Mouse (Mus musculus) midbrain, postnatal 0 days (tissue): ENCODE measurements around the gene Nubp2. TPM values are rescaled to one million over a fixed set of nuclear protein-coding genes. Genes with fewer than 3 reads are reported as not detected.
A peak's percentile ranks its signal among the peaks of the same experiment; 100 is the strongest.

Source experiments
- ATAC-seq: fragments of 200-750 bp; cut with Nextera tagmentation; 2 replicates; pipeline ENCODE4 v1.8.0; 2017; ENCODE audit warnings: moderate number of reproducible peaks, mild to moderate bottlenecking, moderate TSS enrichment, moderate library complexity; ENCODE audit not compliant: low FRiP score
- DNase-seq: peaks from one replicate; pipeline ENCODE4 v3.0.0-alpha.2; 2015; ENCODE audit warnings: low spot score
- H3K27ac ChIP-seq: fragments of 300-500 bp; sonication (generic); 2 replicates; pipeline ENCODE4 v1.5.1; 2014; ENCODE audit warnings: low read depth, mild to moderate bottlenecking, low read length, mixed read lengths
- H3K27me3 ChIP-seq: fragments of 300-500 bp; sonication (generic); 2 replicates; pipeline ENCODE4 v1.6.1; 2014; ENCODE audit warnings: low read length, control low read depth, mixed read lengths; ENCODE audit not compliant: insufficient read depth
- H3K36me3 ChIP-seq: fragments of 300-500 bp; sonication (generic); 2 replicates; pipeline ENCODE4 v1.6.1; 2014; ENCODE audit warnings: low read length, control low read depth, mixed read lengths; ENCODE audit not compliant: insufficient read depth
- H3K4me1 ChIP-seq: fragments of 300-500 bp; sonication (generic); 2 replicates; pipeline ENCODE4 v1.6.1; 2014; ENCODE audit warnings: mild to moderate bottlenecking, control low read depth, antibody characterized with exemption, low read length, mixed read lengths; ENCODE audit not compliant: insufficient read depth
- H3K4me2 ChIP-seq: fragments of 300-500 bp; sonication (generic); 2 replicates; pipeline ENCODE4 v1.6.1; 2014; ENCODE audit warnings: low read depth, mild to moderate bottlenecking, low read length, mixed read lengths; ENCODE audit not compliant: poor library complexity, severe bottlenecking
- H3K4me3 ChIP-seq: fragments of 300-500 bp; sonication (generic); 2 replicates; pipeline ENCODE4 v1.5.1; 2014; ENCODE audit warnings: low read depth, mild to moderate bottlenecking, low read length, moderate library complexity
- H3K9ac ChIP-seq: fragments of 300-500 bp; sonication (generic); replicated peaks from 2 replicates; pipeline ENCODE4 v1.6.1; 2014; ENCODE audit warnings: mild to moderate bottlenecking, low read length, moderate library complexity, mixed read lengths; ENCODE audit not compliant: poor library complexity, severe bottlenecking
- H3K9me3 ChIP-seq: fragments of 300-500 bp; sonication (generic); 2 replicates; pipeline ENCODE4 v1.6.1; 2016; ENCODE audit warnings: low read length, control low read depth
- CTCF ChIP-seq: IDR thresholded peaks from 2 replicates; pipeline ENCODE4 v1.5.1; 2016; ENCODE audit warnings: antibody characterized with exemption, mild to moderate bottlenecking
- WGBS: fragments of 180-500 bp; shearing (Covaris S2); extraction: QIAGEN DNeasy Blood & Tissue Kit; methylation state at CpG from one replicate; pipeline ENCODE4 v1.1.7; 2014; 5-methylcytosine and 5-hydroxymethylcytosine counted together
- polyA plus RNA-seq: library from polyadenylated mRNA; unstranded; fragments of >200 nt; fragmentation: Nextera tagmentation; extraction: Ambion mirVana; gene quantifications from 2 replicates; pipeline ENCODE4 v1.2.1, GENCODE M21; 2015
- total RNA-seq: library from RNA; depleted of rRNA; stranded (reverse); fragments of >200 nt; gene quantifications from 2 replicates; pipeline ENCODE4 v1.2.3, GENCODE M21; 2014

The Nubp2 gene
- total and polyA plus RNA-seq, 2 experiments from 2014 or later = 55.8 to 60.2 TPM

DNA sequence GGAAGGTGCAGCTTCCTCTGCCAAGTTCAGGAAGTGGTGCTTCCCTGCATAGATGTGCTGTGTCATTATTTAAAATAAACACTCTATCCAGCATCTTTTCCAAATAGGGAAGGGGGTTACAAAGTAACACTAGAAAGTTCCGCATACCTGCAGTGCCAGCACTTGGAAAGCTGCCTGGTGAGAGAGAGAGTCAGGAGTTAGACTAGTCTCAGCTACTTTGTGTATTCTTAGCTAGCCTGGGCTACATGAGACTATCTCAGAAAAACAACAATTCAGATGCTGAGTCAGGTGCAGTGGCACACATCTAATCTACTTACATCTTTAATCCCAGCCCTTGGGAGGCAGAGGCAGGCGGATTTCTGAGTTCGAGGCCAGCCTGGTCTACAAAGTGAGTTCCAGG is 24.4 kb downstream of the Nubp2 start:
- no peak for TF ChIP-seq CTCF
- Histone ChIP-seq H3K27me3 (no peaks in the 10 kb centered on the region), H3K9me3 (no peaks in the 10 kb centered on the region), H3K36me3 (peaks cover 55% of the 10 kb centered on the region), H3K4me2 (no peak overlapping the region), H3K4me3 (no peak overlapping the region), H3K9ac (no peak overlapping the region), H3K4me1 (no peaks in the 10 kb centered on the region), H3K27ac (no peak overlapping the region)
- DNase-seq = no peak
- WGBS = 97% methylated on average over 3 of the region's 3 CpGs
- ATAC-seq = no peak

DNA sequence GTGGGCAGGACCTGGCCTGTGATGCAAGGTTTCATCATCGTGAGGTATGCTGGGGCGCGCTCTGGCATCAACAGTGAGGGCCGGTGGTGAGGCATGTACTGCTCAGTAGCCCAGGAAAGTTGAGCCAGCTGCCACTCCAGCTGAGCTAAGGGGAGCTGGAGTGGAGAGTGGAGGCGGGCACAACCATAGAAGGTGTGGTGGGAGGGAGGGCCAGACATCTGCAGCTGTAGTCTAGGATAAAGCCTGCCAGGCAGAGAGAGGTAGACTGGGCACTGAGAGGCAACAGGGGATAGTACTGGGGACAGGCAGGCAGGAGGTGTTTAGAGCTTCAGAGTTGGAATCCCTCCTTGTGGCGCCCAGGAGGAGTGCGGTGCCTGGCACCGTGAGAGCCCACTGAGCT is 26.1 kb downstream of the Nubp2 start:
- DNase-seq = no peak
- WGBS = 91% methylated on average over 8 of the region's 8 CpGs
- Histone ChIP-seq H3K36me3 (peaks cover 55% of the 10 kb centered on the region), H3K9me3 (no peaks in the 10 kb centered on the region), H3K4me3 (no peak overlapping the region), H3K9ac (0 out of 2 replicates have a peak overlapping the region, but pooled peaks have one; percentile 8), H3K4me2 (no peak overlapping the region), H3K27ac (no peak overlapping the region), H3K4me1 (no peaks in the 10 kb centered on the region), H3K27me3 (no peaks in the 10 kb centered on the region)
- no peak for TF ChIP-seq CTCF
- no peak for ATAC-seq

DNA sequence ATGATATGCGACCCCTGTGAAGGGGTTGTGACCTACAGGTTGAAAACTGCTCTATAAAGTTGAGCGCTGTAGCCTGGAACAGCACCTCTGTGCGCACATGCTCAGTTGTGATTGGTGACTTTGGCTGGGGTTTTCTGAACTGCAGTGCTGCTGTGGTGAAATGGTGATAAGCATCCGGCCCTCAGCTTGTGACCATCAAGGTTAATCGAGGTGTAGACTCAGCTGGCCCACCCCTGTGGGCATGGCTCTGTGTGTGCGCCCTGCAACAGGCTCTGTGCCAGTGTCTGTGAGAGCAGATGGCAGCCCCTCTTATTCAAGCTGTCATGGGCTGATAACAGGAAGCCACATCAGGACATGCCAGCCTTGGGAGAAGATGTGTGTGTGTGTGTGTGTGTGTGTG is 27.2 kb downstream of the Nubp2 start:
- H3K9ac ChIP-seq = no peak overlapping the region
- WGBS = 84% methylated on average over 6 of the region's 6 CpGs
- H3K27ac ChIP-seq = no peak overlapping the region
- H3K9me3 ChIP-seq = no peaks in the 10 kb centered on the region
- DNase-seq (peak; percentile 50), ATAC-seq (no peak)
- no peak for TF ChIP-seq CTCF
- no peak overlapping the region for H3K4me3 ChIP-seq
- no peaks in the 10 kb centered on the region for H3K4me1 ChIP-seq
- H3K36me3 ChIP-seq = peaks cover 44% of the 10 kb centered on the region
- H3K27me3 ChIP-seq = no peaks in the 10 kb centered on the region
- no peak overlapping the region for H3K4me2 ChIP-seq

DNA sequence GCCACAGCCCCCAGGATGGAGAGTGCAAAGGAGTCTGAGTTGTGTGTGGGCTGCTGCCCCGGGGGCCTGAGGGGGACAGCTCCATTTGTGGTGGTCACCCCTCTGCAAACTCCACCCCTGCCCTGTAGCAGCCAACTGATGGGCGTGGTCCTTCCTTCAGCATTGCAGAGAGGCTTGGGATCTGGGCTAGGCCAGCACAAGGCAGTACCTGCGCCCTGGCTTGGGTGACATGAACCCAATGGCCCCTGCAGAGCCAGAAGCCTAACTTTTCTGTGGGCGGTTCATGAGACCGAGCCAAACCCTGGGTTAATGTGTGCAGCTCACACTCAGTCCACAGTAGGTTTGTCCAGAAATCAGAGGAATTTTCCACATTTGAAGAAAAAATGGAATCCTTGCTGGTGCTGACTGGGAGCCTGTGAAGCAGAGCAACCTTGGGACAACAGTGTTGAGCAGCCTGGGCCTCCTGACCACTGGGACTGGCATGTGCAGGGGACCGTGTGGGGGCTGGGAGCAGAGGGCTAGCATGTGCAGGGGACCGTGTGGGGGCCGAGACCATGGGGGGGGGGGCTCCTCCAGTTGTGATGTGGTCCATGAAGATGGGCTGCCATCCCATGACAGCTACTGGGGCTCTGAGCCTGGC is 28.2 kb downstream of the Nubp2 start:
- H3K27ac ChIP-seq = no peak overlapping the region
- H3K9ac ChIP-seq = no peak overlapping the region
- no peaks in the 10 kb centered on the region for H3K4me1 ChIP-seq
- WGBS = 84% methylated on average over 8 of the region's 8 CpGs
- H3K4me3 ChIP-seq = no peak overlapping the region
- DNase-seq = no peak
- TF ChIP-seq CTCF = no peak
- H3K27me3 ChIP-seq = no peaks in the 10 kb centered on the region
- H3K4me2 ChIP-seq = no peak overlapping the region
- ATAC-seq = no peak
- H3K9me3 ChIP-seq = no peaks in the 10 kb centered on the region
- peaks cover 42% of the 10 kb centered on the region for H3K36me3 ChIP-seq

DNA sequence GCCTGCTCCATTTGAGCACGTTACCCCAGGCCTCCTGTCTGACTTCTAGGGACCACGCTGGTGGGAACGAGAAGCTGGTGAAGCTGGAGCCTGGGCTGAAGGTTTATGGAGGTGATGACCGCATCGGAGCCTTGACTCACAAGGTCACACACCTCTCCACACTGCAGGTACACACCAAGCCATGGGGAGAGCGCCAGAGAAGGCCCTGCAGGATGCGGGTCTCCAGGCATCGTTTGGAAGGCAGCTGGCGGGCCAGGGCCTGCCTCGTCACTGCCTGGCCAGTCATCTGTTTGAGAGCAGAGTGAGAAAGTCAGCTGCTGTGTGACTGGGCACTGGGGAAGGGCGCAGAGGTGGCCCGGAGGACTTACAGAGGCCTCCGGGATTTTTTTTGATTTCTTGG is 29.6 kb downstream of the Nubp2 start:
- H3K9me3 ChIP-seq = no peaks in the 10 kb centered on the region
- DNase-seq (no peak), ATAC-seq (no peak)
- no peak overlapping the region for H3K4me3 ChIP-seq
- H3K4me1 ChIP-seq = no peaks in the 10 kb centered on the region
- WGBS = 88% methylated on average over 13 of the region's 13 CpGs
- no peak overlapping the region for H3K4me2 ChIP-seq
- peaks cover 42% of the 10 kb centered on the region for H3K36me3 ChIP-seq
- H3K27me3 ChIP-seq = no peaks in the 10 kb centered on the region
- H3K9ac ChIP-seq = no peak overlapping the region
- H3K27ac ChIP-seq = no peak overlapping the region
- no peak for TF ChIP-seq CTCF

DNA sequence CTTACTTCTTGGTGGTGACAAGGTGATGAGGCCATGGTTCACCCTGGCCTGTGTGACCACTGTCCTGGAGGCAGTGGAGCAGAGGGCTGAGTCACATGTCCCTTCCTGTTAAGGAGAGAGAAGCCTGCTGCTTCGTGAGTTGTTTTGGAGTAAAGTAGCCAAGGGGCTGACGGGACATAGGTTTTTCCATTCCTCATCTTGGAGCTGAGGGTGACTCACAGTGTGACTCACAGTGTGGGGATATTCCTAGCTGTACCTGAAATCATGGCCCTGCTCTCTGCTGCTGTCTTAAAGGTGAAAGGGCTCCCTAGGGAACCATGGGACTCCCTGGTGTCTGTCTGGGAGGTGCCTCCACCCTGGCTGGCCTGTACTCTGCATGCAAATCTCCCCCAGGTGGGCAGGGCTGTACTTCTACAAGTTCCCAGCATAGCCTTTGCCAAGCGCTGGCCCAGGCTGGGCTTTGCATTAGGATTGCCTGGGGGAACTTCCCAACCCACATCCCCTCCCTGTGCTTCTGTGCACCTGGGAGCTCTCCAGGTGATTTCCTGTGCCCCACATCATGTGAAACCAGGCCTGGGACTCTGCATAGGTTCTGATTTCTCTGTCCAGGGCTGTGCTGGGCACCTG is 30.2 kb downstream of the Nubp2 start:
- no peak for ATAC-seq
- peaks cover 35% of the 10 kb centered on the region for H3K36me3 ChIP-seq
- TF ChIP-seq CTCF = no peak
- no peaks in the 10 kb centered on the region for H3K27me3 ChIP-seq
- H3K27ac ChIP-seq = no peak overlapping the region
- no peak overlapping the region for H3K4me2 ChIP-seq
- H3K4me1 ChIP-seq = peaks cover 6% of the 10 kb centered on the region; the same call in 1 of the 2 replicates
- H3K9me3 ChIP-seq = no peaks in the 10 kb centered on the region
- WGBS = 91% methylated on average over 3 of the region's 3 CpGs
- H3K9ac ChIP-seq = no peak overlapping the region
- H3K4me3 ChIP-seq = no peak overlapping the region
- DNase-seq = no peak
